Mouse (Mus musculus): ENCODE results near the gene Dennd1b.

DNA sequence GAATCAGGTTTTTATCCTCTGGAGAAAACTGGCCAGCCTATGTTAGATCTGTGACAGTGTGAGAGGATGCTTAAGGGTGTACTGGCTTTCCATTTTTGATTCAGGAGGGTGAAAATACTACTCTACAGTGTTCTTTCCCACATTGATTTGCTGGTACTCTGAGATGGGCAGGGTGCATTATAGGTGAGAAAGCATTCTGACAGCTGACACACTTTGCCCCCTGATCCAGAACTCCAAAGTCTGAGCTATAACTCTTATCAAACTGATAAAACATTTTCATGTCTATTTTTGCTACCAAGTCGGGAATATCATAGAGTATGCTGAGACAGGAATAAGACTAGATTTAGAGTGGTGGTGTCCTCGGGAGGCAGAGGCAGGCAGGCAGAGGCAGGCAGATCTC is 2.3 kb downstream of the Dennd1b start:
- no peak for TF ChIP-seq CTCF (IDR thresholded peaks at IDR 0.05; ENCODE audit: low read depth)
- TF ChIP-seq EP300 (optimal IDR thresholded peaks at IDR 0.05): no peak
